Mouse (Mus musculus): ENCODE results near the gene Tmod2. TPM values are rescaled to one million over a fixed set of nuclear protein-coding genes. Genes with fewer than 3 reads are reported as not detected.
"Not testable (repeated sequence)": the region's sequence is repeated elsewhere in the genome, so short reads cannot be mapped to it uniquely, and the experiment has no call there.

Tmod2 gene
- polyA plus RNA-seq, 1 experiment from 2014 or later: 10.0 TPM

DNA sequence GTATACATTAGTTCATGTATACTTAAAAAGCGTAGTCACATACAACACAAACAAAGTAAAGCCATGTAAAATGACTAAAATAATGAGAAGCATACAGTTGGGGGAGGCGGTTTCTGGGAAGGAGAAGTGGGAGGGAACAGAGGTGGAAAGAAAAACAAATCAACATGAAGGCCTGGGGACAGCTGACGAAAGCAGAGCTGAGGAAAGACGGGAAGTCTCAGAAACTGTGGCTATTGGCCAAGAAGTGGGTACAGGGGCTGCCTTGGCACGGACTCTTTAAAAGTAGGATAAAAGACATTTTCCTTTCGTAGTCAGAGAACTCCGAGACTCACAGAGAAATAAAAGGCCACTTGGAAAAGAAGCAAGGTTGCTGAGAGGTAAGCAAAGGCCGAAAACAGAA, 62.1 kb downstream of the Tmod2 start:
- no peak overlapping the region for H3K4me2 ChIP-seq (replicated peaks; ENCODE audit: low read depth)
- H3K27ac ChIP-seq (ENCODE audit: low read depth, low read length): no peak overlapping the region
- no peak for ATAC-seq
- H3K36me3 ChIP-seq (ENCODE audit: control insufficient read depth, insufficient read depth): no peaks in the 10 kb centered on the region
- no peaks in the 10 kb centered on the region; the same call in 1 of the 2 replicates for H3K9me3 ChIP-seq (ENCODE audit: control insufficient read depth)
- H3K4me1 ChIP-seq (replicated peaks; ENCODE audit: control insufficient read depth, insufficient read depth, low read length): no peaks in the 10 kb centered on the region
- 70% methylated on average over 8 of the region's 8 CpGs for WGBS
- H3K27me3 ChIP-seq (replicated peaks; ENCODE audit: control insufficient read depth, insufficient read depth, low read length): no peaks in the 10 kb centered on the region
- H3K4me3 ChIP-seq (ENCODE audit: low read depth, low read length): no peak overlapping the region
- TF ChIP-seq CTCF (IDR thresholded peaks at IDR 0.05; ENCODE audit: low read depth): no peak
- no peak overlapping the region for H3K9ac ChIP-seq (ENCODE audit: low read depth, low read length)

DNA sequence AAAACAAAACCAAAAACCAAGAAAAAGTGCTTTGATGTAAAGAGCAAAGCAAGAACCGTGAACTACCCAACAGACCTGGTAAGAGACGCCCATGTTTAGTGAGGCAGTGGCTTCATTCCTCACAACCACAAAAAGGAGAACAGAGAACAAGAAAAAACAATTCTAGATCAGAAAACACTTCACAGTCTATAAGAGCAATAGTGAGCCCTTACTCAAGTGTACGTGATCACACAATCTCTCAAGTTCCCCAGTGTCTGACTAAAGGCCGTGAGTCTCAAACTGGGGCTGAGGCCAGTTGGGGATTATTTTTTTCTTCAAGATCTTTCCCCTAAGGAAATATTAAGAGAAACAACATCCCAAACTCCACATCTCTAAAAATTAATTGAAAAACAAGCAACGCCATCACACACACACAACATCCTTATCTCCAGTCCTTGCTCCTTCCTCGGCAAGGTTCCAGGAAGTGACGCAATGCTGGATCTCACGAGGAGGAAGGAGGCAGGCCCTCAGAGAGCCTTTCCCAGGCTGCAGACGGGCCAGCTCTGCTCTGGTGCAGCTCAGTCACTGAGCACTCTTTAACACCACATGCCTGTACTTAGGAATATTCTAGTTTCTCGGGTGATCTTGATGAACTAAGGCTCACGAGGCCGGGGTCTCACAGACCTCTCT, 64.1 kb downstream of the Tmod2 start:
- H3K27ac ChIP-seq (ENCODE audit: low read depth, low read length): no peak overlapping the region; the same call in 1 of the 2 replicates
- no peaks in the 10 kb centered on the region for H3K36me3 ChIP-seq (ENCODE audit: control insufficient read depth, insufficient read depth)
- no peaks in the 10 kb centered on the region for H3K4me1 ChIP-seq (replicated peaks; ENCODE audit: control insufficient read depth, insufficient read depth, low read length)
- ATAC-seq: 0 out of 2 replicates have a peak, but pooled peaks have one; percentile 66
- WGBS: 54% methylated on average over 12 of the region's 12 CpGs
- H3K27me3 ChIP-seq (replicated peaks; ENCODE audit: control insufficient read depth, insufficient read depth, low read length): no peaks in the 10 kb centered on the region
- 0 out of 2 replicates have a peak overlapping the region, but pooled peaks have one; percentile 9 for H3K4me2 ChIP-seq (replicated peaks; ENCODE audit: low read depth)
- no peak for TF ChIP-seq CTCF (IDR thresholded peaks at IDR 0.05; ENCODE audit: low read depth)
- no peak overlapping the region for H3K4me3 ChIP-seq (ENCODE audit: low read depth, low read length)
- no peaks in the 10 kb centered on the region; the same call in 1 of the 2 replicates for H3K9me3 ChIP-seq (ENCODE audit: control insufficient read depth)
- H3K9ac ChIP-seq (ENCODE audit: low read depth, low read length): no peak overlapping the region

DNA sequence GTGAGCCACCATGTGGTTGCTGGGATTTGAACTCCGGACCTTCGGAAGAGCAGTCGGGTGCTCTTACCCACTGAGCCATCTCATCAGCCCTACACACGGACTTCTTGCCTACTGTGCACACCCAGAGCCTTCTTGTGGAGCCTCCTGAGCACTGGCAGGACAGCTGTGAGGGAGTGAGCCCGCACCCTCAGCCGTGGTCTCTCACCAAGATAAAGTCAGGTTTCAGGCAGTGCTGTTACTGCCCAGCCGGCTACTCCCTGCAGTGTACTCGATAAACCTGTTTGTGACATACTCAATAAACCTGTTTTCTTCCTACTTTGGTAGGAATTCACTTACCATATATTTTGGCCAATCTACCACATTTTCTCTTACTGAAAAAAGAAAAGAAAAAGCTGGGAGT, 65.6 kb downstream of the Tmod2 start:
- no peaks in the 10 kb centered on the region for H3K36me3 ChIP-seq (ENCODE audit: control insufficient read depth, insufficient read depth)
- H3K4me3 ChIP-seq (ENCODE audit: low read depth, low read length): no peak overlapping the region
- H3K9ac ChIP-seq (ENCODE audit: low read depth, low read length): no peak overlapping the region
- H3K27me3 ChIP-seq (replicated peaks; ENCODE audit: control insufficient read depth, insufficient read depth, low read length): no peaks in the 10 kb centered on the region
- ATAC-seq: 0 out of 2 replicates have a peak, but pooled peaks have one; percentile 49
- WGBS: 66% methylated on average over 8 of the region's 8 CpGs
- no peak for TF ChIP-seq CTCF (IDR thresholded peaks at IDR 0.05; ENCODE audit: low read depth)
- no peaks in the 10 kb centered on the region; the same call in 1 of the 2 replicates for H3K9me3 ChIP-seq (ENCODE audit: control insufficient read depth)
- H3K27ac ChIP-seq (ENCODE audit: low read depth, low read length): no peak overlapping the region
- no peak overlapping the region for H3K4me2 ChIP-seq (replicated peaks; ENCODE audit: low read depth)
- H3K4me1 ChIP-seq (replicated peaks; ENCODE audit: control insufficient read depth, insufficient read depth, low read length): peaks cover 5% of the 10 kb centered on the region; the same call in 1 of the 2 replicates

DNA sequence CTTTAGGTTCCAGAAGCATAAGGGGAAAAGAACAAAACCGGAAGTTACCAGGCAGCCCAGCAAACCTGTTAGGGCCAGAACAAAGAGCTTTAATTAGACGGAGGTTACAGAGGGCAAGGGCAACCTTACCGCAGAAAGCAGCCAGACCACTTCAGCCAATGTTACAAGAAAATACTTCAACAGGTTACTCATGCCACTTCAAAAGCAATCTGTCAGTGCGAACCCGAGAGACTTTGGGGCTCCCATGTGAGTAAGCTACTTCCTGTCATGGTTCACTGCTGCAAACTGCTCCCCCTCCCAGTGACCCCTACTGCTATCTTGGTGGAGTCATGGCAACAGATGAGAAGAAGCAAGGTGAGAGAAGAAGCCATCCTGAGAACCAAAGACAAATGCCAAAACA, 69.6 kb downstream of the Tmod2 start:
- no peaks in the 10 kb centered on the region for H3K36me3 ChIP-seq (ENCODE audit: control insufficient read depth, insufficient read depth)
- H3K27ac ChIP-seq (ENCODE audit: low read depth, low read length): no peak overlapping the region
- no peak overlapping the region for H3K9ac ChIP-seq (ENCODE audit: low read depth, low read length)
- H3K9me3 ChIP-seq (ENCODE audit: control insufficient read depth): no peaks in the 10 kb centered on the region
- H3K4me1 ChIP-seq (replicated peaks; ENCODE audit: control insufficient read depth, insufficient read depth, low read length): peaks cover 5% of the 10 kb centered on the region; the same call in 1 of the 2 replicates
- H3K4me2 ChIP-seq (replicated peaks; ENCODE audit: low read depth): no peak overlapping the region
- WGBS: 12% methylated on average over 5 of the region's 5 CpGs
- no peak overlapping the region for H3K4me3 ChIP-seq (ENCODE audit: low read depth, low read length)
- ATAC-seq: no peak
- no peak for TF ChIP-seq CTCF (IDR thresholded peaks at IDR 0.05; ENCODE audit: low read depth)
- no peaks in the 10 kb centered on the region for H3K27me3 ChIP-seq (replicated peaks; ENCODE audit: control insufficient read depth, insufficient read depth, low read length)

DNA sequence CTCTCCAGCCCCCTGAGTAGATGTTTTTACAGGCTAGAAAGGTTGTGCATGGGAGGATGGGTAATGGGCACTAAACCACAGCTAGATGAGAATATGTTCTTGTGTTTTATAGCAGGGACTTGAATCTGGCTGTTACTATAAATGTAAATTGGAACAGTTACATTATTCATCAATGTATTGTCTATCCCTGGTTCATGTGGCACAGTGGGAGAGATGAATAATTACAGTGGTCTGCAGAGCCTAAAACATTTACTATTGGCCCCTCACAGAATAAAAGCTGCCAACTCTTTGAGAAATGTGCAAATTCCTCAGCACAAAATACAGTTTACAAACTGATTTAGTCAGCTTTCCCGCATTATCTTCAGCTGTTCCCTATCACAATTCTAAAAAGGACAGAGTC, 74.7 kb downstream of the Tmod2 start:
- H3K9me3 ChIP-seq (ENCODE audit: control insufficient read depth): no peaks in the 10 kb centered on the region

DNA sequence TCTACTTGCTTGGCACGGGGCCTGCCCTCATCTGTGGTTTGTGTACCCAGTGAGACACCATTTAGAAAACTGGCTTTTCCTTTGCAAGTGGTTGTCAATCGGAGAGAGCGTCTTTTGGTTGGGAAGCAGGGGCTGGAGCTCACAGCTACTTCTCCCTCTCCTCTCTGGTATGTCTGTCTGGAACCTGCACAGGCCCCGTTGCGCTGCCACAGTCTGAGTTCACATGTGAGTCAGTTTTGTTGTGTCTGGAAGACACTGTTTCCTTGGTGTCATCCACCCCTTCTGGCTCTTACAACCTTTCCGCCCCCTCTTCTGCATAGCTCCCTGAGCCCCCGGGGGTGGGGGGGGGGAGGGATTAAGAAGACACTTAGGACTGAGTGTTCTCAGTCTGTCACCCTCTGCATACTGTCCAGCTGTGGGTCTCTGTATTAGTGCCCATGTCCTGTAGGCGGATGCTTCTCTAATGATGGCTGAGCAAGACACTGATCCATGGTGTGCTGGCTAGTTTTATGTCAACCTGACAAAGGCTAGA, 76.6 kb downstream of the Tmod2 start:
- ATAC-seq: no peak
- Histone ChIP-seq H3K36me3 (ENCODE audit: control insufficient read depth, insufficient read depth) (peaks cover 9% of the 10 kb centered on the region; the same call in 1 of the 2 replicates), H3K9me3 (ENCODE audit: control insufficient read depth) (no peaks in the 10 kb centered on the region), H3K27me3 (replicated peaks; ENCODE audit: control insufficient read depth, insufficient read depth, low read length) (no peaks in the 10 kb centered on the region), H3K4me2 (replicated peaks; ENCODE audit: low read depth) (no peak overlapping the region), H3K4me1 (replicated peaks; ENCODE audit: control insufficient read depth, insufficient read depth, low read length) (no peaks in the 10 kb centered on the region), H3K9ac (ENCODE audit: low read depth, low read length) (no peak overlapping the region), H3K4me3 (ENCODE audit: low read depth, low read length) (no peak overlapping the region), H3K27ac (ENCODE audit: low read depth, low read length) (no peak overlapping the region)
- no peak for TF ChIP-seq CTCF (IDR thresholded peaks at IDR 0.05; ENCODE audit: low read depth)
- 91% methylated on average over 8 of the region's 8 CpGs for WGBS

More for the DNA sequence above, 74.7 kb downstream of the Tmod2 start:
- H3K4me1 ChIP-seq (replicated peaks; ENCODE audit: control insufficient read depth, insufficient read depth, low read length): peaks cover 2% of the 10 kb centered on the region; the same call in 1 of the 2 replicates
- H3K36me3 ChIP-seq (ENCODE audit: control insufficient read depth, insufficient read depth): 0 out of 2 replicates have a peak, but pooled peaks cover 5% of the 10 kb centered on the region
- no peak overlapping the region for H3K4me3 ChIP-seq (ENCODE audit: low read depth, low read length)
- ATAC-seq: no peak
- TF ChIP-seq CTCF (IDR thresholded peaks at IDR 0.05; ENCODE audit: low read depth): no peak
- no peaks in the 10 kb centered on the region for H3K27me3 ChIP-seq (replicated peaks; ENCODE audit: control insufficient read depth, insufficient read depth, low read length)
- H3K9ac ChIP-seq (ENCODE audit: low read depth, low read length): no peak overlapping the region
- WGBS: 72% methylated on average over 1 of the region's 1 CpGs
- H3K27ac ChIP-seq (ENCODE audit: low read depth, low read length): no peak overlapping the region
- H3K4me2 ChIP-seq (replicated peaks; ENCODE audit: low read depth): no peak overlapping the region

DNA sequence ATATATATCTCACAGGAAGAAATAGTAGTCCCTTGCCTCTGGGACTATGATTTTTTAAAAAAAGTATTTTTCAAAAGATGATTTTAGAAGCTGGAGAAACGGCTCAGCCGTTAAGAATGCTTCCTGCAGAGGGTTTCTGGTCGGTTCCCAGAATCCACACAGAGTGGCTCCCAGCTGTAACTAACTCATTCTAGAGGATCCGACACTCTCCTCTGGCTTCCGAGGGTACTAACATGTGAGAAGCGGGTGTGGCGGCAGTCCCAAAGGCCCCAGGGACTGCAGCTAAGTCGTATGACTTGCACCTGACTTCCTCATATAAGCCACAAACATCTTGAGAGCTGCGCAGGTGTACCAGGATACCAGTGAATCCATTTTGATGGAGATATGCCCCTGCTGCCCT, 78.1 kb downstream of the Tmod2 start:
- not testable (repeated sequence) for H3K27ac ChIP-seq (ENCODE audit: low read depth, low read length); H3K4me1 ChIP-seq (replicated peaks; ENCODE audit: control insufficient read depth, insufficient read depth, low read length); H3K9me3 ChIP-seq (ENCODE audit: control insufficient read depth); ATAC-seq; H3K27me3 ChIP-seq (replicated peaks; ENCODE audit: control insufficient read depth, insufficient read depth, low read length); H3K4me2 ChIP-seq (replicated peaks; ENCODE audit: low read depth); H3K9ac ChIP-seq (ENCODE audit: low read depth, low read length); H3K4me3 ChIP-seq (ENCODE audit: low read depth, low read length)
- H3K36me3 ChIP-seq (ENCODE audit: control insufficient read depth, insufficient read depth): peaks cover 16% of the 10 kb centered on the region; the same call in 1 of the 2 replicates
- WGBS: 66% methylated on average over 8 of the region's 9 CpGs
